Mouse (Mus musculus): ENCODE data around the gene Col2a1.

Gene Col2a1

DNA sequence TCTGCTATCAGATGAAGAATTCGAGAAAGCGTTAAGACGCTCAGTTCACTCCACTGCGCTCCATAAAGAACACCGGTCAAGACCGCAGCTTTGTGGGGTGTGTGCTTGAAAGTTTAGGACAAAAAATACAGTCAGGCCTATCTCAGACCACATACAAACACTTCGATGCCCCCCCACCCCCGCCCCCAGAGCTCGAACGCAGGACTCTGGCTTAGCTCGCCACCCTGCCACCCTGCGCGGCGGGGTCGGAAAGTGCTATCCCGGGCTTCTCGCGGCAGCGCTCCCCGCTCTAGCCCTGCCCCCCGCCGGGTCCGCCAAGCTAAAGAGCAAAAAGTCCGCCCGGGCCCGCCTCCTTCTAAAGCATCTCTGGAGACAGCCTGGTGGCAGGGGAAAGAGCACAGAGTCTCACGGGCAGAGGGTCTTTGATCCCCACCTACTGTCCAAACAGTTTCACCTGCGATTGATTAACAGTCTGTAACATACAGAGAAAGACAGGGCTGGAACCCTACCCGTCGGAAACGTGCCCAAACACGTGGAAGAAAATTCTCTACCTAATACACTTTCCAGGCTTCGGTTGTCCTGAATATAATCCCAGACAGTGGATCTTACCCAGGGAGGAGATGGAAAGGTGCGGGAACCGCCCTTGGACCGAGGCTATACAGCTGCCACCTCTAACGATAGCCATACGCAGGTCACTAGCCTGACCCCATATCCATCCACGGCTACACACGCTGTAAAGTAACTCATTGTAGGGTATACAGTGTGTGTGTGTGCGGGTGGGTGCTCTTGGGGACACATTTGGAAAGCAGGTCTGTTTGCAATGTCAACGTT, 1.3 kb downstream of the Col2a1 start:
- intact Hi-C loops (cut with DNase I): no loop called here

DNA sequence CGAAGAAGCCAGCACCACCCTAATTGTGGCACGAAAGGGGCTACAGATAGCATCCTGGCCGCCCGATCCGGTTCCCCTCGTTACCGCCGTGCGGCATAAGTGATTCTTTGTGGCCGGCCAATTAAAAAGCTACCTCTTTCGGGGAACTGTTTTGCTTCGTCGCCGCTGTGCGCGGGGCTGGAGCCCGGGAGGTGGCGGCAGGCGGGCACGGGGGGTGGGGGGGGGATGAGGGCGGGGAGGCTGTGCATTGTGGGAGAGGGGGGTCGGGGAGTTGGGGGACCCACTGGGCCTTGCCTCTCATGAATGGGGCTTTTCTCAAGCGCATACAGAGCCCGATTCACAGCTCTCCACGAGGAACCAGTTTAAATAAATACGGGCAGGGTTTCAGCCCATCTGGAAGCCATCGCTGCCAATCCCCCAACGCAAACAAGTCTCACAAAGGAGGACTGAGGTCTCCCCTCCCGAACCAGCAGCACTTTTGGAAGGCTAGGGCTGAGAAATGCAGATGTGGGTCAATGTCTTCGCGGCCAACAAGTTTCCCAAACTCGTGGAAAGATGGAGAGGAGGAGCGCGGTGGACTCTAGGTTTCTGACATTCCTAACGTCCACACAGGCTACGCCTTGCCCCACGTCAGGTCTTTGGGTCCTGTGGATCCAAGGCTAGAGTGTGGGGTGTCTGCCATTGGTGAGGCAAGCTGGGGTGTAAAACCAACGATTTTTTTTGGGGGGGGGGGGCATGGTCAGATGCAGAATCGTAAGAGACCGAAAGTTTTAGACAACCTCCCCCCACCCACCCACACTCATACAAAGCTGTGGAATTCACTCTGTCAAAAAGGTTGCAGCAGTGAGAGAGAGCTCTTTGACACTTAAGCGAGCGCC, 2.1 kb downstream of the Col2a1 start:
- intact Hi-C loops (cut with DNase I): no loop called here

DNA sequence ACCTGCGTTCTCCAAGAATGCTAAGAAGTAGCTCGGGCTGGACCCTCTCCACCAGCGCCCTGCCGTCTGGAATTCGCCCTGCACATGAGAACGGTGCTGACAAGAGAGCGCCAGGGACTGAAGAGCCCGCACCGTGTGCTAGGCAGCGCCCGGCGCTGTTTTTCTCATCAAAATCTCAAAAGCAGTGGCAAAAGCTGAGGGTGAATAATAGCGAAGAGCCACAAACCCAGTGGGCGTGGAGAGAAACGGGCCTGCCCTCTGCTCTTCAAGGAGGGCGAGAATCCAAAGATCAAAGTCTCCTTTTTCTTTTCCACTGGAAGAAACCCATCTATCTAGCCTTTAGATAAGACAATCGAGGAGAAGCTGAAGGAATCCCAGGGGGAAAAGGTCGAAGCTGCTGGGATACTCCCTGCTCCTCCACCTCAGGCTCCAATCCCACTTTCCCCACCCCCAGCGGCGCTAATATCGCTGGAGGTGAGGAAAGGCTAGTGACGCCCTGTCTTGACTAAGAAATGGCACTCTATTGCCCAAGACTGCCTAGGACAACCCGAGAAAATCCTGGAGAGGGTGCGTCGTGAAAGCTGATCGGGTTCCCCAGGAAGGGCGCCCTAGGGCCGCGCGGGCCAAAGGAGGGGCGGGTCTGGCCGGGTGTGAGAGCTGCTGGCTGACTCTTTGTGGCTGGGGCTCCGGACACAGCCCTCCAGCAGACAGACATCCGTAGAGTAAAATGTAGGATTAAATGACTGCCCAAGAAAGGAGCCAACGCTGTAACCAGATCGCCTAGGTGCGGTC, 3.0 kb downstream of the Col2a1 start:
- intact Hi-C loops (cut with DNase I): no loop called here

DNA sequence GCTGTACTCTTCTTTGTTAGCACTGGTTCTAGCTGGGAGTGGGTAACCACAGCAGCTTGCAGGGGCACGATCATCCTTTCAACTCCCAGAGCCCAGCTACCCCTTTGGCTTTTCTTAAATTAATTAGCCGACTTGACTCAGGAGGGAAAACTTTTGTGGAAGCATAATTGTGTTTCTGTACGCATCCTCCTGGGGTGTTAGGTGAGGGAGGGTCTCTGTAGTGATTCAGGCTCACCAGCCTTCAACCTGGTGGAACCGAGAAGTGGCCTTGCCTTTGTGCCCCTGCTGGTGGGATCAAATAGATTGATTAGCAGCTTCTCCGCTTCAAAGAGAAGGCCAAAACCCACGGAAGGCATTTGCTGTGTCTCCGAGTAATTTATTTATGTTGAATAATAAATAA, 4.5 kb downstream of the Col2a1 start:
- intact Hi-C loops (cut with DNase I): no loop called here

DNA sequence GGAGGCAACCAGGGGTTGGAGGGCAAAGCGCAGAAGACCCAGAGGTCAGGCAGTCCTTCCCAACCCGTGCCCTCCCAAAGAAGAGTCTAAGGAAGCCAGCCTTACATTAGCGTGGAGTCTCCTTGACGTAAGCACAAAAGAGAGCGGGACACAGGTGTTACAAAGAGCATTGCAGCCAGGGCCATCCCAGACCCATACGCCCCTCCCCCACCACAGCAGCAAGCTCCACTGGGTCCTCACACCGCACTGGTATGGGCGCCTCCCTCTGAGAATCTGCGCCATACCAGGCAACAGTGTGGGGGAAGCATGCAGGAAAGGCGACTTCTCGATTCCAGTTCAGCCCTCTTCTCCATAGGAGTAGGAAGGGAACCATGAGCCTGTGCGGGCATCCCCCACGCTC, 4.9 kb downstream of the Col2a1 start:
- intact Hi-C loops (cut with DNase I): no loop called here

DNA sequence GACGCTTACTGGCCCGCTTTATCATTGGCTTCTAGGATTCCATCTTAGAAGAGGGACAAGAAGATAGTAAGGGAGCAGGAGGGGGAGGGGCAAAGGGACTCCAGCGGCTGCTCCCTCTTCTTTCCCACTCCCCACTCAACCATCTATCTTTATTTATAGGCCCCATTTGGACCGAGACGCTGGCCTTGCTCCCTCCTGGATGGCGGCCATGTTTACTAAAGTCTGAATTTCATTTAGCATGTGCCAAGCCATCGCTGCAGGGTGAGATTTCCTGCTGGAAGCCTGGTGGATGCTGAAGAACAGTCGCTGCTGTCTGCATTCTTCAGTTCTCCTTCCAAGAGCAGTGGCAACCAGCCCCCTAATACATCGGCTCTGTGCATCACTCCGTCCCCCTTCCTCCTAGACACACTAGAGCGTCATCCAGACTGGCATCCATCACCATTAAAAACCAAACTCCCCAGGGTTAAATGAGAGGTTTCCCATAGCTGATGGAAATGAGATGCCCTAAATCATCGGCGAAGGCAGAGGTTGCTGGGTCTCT, 7.7 kb downstream of the Col2a1 start:
- intact Hi-C loops (cut with DNase I): no loop called here

DNA sequence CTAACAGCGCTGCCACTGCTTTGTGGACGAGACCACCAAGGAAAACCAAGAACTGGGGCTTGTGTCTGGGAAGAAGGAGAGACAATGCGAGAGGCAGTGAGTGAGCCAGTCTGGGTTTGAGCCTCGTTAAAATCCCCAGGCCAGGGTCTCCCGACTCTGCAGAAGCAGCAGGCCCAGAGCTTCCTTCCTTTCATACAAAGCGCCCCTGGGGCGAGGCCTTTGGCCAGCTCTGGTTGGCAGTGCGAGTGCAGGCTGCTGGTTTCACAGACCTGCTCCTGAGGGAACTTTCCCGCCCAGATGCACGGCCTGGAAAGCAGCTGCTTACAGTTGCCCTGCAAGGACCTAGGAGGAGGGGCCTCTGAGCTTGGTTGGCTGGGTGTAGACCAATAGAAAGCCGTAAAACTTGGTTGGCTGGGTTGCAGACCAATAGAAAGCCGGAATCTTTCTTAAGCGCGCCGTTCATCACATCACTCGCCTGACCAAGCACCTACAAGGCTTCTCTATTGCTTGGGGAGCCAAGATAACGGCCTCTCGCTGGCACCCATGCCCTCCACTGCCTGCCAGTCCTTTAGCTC, 11.7 kb downstream of the Col2a1 start:
- intact Hi-C loops (cut with DNase I): no loop called here

DNA sequence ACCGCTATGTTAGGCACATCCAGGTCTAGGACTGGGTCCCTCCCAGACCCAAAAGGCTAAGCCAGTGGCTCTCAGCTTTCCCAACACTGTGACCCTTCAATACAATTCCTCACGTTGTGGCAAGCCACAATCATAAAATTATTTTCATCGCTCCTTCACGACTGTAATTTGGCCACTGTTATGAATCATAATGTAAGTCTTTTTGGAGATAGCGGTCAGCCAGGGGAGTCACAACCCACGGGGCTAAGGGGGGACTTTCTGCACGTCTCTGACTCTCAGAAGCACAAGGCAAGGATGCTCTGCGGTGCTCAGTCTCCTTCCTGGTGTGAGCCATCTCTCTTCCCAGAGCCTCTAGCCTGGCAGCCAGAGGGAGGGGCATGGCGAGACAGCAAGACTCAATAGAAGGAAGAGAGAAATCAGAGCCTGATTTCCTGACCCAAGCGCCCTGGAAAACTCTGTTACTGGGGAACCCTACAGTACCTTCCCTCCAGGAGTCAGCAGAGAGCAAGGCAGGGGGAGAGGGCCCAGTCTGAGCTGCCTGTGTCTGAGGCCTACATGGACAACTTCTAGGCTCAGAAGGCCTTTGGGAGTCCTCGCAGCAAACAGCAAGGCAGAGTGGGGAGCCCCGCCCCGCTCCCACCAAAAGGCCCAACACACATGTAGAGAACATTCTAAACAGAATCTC, 12.3 kb downstream of the Col2a1 start:
- intact Hi-C loops (cut with DNase I): no loop called here

DNA sequence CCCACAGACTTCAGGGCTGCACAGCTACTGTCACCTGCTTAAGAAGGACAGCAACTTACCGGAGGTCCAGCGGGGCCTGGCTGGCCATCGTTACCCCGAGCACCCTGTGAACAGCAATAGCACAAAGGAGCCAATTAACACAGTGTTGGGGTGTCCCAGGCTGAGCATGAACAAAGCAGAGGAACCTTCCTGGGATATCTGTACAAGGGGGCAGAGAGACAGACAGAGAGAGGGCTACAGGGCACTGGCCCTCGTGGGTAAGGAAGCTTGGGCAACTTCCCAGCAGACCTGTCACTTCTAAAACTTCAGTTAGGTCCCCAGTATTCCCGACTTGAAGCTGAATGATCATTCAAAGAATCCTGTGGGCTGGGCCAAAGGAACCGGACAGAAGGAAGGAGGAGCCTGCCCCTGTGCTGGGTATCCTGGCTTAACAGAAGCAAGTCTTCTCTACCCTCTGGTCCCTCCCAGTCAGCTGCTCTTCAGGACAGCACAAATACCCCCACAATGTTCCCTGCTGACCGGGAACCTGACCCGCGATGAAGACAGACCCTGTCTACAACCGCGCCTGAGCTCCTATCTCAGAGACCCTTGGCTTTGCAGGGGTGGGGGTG, 13.1 kb downstream of the Col2a1 start:
- intact Hi-C loops (cut with DNase I): no loop called here

DNA sequence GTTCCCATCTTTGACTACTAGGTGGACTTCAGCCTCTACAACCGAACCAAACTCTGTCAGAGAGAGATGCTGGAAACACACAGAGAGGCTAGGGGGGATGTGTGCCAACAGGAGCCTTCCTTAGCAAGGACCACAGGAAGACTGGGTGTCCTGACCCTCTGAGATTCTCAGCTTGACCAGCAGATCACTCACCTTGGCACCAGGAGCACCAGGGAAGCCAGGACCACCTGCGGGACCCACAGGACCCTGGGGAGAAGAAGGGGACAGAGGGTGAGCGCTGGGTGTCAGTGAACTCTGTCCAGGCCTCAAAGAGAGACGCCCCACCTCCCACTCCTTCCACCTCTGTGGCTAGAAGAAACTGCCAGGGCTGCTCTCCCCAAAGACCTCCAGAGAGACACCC, 13.8 kb downstream of the Col2a1 start:
- intact Hi-C loops (cut with DNase I): no loop called here

DNA sequence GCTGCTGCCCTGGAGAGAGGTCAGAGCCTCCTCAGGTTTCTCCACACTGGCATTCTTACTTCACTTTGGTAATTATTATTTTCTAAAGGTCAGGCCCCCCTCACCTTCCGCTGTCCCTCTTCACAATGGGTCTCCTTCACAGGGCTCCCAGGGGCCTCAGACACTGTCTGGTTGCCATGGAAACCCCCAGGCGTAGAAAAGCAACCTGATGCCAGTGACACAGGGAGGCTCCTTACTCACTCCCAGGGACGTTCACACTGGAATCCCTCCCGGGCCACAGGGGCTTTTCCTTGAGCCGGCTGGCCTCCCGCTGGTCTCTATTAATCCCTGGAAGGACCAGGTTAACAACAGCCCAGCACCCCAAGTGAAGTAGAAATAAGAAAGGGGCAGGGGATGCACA, 14.4 kb downstream of the Col2a1 start:
- intact Hi-C loops (cut with DNase I): no loop called here

DNA sequence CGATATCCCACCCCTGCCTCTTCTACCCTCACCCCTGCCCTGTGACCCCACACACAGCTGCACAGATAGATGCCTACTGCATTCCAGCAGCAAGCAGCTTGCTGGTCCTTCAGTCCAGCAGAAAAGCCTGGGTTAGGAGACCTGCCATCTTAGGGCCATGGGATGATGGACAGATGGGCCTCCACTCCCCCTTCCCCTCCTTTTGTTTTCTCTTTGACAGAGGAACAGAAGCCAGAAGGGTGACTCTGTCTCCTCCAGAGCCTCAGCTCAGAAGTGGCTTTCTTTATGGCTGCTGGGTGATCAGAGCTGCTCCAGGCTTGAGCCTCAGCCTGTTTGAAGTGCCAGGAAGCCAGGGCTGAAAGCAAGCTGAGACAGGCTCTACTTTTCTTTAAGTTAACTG, 15.0 kb downstream of the Col2a1 start:
- intact Hi-C loops (cut with DNase I): no loop called here

DNA sequence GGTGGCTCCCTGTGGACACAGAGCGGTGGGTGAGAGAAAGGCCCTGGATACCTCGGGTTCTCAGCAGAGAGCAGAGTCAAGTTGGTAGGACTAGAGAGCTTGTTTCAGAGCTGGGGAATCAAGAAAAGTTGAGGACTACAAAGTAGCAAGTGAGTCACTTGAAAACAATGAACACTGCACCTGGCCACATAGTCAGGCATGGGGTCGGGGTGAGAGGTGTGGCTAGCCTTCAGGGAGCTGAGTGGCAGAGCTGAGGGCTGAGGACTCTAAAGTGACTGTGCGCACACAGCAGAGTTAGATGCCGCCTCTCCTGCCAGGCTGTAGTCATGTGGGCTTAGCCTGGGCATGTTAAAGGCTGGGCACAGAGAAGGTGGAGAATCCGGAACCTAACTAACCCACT, 22.9 kb downstream of the Col2a1 start:
- intact Hi-C loops (cut with DNase I): no loop called here

DNA sequence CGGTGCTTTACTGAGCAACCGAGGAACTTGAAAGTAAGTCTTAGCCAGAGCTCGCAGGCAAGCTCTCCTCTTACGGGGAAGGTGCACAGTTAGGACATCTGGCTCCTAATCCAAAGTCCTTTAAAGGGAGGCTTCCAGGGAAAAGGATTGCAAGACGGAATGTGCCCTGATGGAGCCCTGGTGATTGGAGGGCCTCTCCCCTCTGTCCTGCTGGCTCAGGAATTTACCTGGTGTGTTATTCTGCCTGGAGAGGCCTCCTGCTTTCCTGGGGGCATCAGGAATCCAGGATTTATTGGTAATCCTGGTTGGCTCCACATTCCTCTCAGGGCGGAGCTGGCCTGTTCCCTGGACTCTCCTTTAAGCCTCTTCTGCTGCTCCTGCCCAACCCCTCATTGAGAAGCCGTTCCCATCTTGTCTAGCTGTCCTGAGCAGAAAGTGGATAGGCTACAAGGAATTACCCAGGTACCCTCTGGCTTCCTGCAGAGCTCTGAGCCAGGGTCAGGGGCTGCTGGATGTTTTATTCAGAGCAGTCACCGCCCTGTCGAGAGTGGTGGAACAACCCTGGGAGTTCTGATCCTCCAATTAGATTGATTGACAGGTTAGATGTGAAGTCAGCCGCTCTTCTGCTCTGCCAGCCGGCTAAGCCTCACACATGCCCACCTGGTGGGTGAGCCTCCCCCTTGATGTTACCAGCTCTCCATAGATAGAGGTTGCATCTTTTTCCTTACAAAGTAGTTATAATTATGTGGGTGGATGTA, 31.1 kb downstream of the Col2a1 start:
- intact Hi-C loops (cut with DNase I): no loop called here

DNA sequence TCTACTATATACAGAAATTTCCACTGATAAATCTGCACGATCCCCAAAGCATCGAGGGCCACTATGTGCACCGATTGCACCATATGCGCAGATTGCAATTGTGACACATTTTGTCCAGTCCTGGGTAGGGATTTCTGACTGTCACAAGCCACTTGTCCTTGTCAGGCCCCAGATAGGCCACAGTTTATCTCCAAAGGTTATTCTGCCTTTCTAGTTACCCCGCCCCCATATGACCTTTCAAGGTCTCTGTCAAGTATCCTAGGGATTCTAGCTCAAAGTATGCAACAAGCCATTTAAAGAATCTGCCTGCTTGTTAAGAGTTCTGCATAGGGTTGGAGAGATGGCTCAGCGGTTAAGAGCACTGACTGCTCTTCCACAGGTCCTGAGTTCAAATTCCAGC, 31.9 kb downstream of the Col2a1 start:
- intact Hi-C loops (cut with DNase I): no loop called here

DNA sequence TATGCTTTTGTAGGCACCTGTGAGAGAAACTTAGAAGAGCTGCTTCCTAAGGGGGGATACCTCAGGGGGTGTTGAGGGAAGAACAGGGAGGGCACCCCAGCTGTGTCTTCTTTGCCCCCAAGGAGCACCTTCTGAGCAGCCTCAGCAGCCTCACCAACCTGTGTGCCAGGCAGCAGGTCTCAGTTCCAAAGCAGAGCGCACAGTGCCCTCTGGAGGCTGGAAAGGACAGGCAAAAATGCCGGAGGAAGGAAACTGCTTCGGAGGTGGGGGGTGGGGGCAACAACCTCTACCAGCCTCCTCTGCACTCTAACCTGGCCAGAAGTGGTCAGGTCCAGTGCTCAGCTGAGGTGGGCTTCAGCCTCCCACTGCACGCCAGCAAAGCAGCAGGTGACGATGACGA, 34.2 kb downstream of the Col2a1 start:
- intact Hi-C loops (cut with DNase I): no loop called here

DNA sequence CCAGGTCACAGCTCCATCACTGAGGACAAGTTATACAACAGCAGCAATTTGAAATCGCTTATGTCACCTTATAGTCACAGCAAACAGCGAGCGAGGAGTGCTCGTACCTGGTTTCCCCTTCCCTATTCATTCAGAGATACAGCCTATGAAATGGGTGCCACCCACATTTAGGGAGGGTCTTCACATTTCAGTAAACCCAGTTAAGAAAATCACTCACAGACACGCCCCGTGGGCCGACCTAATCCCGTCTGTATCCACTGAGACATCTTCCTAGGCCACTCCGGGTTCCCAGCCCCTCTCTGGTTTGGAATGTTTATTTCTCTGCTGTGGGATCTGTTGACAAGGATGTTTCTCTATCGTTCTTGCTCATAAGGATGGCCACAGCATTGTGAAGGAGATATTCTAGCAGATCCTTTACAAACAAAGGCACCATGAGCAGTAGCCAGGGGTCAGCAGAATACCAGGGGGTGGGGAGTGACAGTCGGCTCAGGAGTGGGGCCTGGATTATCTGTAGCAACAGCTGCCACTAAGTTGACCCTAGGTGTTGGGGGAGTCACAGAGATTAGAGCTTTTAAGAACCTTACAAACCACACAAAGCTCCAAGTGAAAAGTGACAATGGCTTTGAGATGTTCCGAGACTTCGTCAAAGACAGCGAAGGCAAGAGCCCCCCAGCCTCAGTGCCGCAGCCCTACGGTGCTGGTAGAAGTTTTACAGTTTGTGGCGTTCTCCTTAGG, 39.0 kb downstream of the Col2a1 start:
- intact Hi-C loops (cut with DNase I): no loop called here

DNA sequence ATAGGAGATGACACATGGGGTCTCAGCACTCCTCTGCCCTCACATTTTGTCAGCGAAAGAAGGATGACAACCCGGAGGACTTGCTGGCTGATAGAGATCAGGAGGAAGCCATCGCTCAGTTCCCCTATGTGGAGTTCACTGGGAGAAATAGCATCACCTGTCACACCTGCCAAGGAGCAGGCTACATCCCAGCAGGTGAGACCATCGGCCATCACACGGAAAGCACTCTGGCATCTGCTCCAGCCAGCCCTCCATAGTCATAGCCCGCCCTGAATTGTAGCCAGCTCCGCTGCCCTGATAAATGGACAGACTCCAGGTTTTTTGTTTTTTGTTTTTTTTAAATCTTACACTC, 39.7 kb downstream of the Col2a1 start:
- intact Hi-C loops (cut with DNase I): no loop called here

Measured in adrenal gland (tissue).